Mouse (Mus musculus) C2C12 (cell line): ENCODE measurements around the gene Psmb9.

ENCODE experiments used
- CTCF ChIP-seq: IDR thresholded peaks from one replicate; pipeline ENCODE4 v1.5.1; 2011; ENCODE audit not compliant: control insufficient read depth, insufficient read depth, insufficient read length
- USF1 ChIP-seq: IDR thresholded peaks from one replicate; pipeline ENCODE4 v1.6.1; 2011; ENCODE audit warnings: low read depth, mild to moderate bottlenecking, control low read depth, moderate library complexity

DNA sequence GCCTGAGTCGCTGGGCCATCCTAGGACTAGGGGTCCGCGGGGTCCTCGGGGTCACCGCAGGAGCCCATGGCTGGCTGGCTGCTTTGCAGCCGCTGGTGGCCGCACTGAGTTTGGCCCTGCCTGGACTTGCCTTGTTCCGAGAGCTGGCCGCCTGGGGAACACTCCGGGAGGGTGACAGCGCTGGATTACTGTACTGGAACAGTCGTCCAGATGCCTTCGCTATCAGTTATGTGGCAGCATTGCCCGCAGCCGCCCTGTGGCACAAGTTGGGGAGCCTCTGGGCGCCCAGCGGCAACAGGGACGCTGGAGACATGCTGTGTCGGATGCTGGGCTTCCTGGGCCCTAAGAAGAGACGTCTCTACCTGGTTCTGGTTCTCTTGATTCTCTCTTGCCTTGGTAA, 446 bp upstream of the Psmb9 start:
- TF ChIP-seq CTCF = no peak
- TF ChIP-seq USF1 = no peak
